ENCODE assay signal across 9 mouse cellular contexts in genomic region chr2:127314467-127315154, GRCm38 (mm10). TPM values are rescaled to one million over a fixed set of nuclear protein-coding genes. Genes with fewer than 3 reads are reported as not detected.
DNase-seq lines count a peak whose midpoint lies in the region; ATAC-seq lines count a peak whose summit lies in the region.
"Had no signal": no experiment of that assay in that cellular context is flagged by ENCODE, and none has a peak within 500 bp of the region (broad histone marks: within the 10 kb centered on the region; RNA-seq: fewer than 3 reads in every experiment).

No protein-coding gene starts in this region.

- no peak for ATAC-seq in kidney, embryonic 14.5 days (ENCODE audit: low FRiP score, low TSS enrichment)
- ATAC-seq in heart, embryonic 11.5 days (replicated peaks; ENCODE audit: insufficient number of reproducible peaks, low FRiP score, low TSS enrichment): peak; percentile 82

- H3K27ac ChIP-seq in kidney, embryonic 14.5 days (ENCODE audit: low read depth, low read length): peak overlapping the region; percentile 2; the same call in 1 of the 2 replicates
- peak overlapping the region; percentile 85 for H3K27ac ChIP-seq in heart, embryonic 11.5 days (ENCODE audit: low read depth, low read length)

- H3K4me2 ChIP-seq in kidney, embryonic 14.5 days (replicated peaks; ENCODE audit: low read depth, low read length): no peak overlapping the region
- H3K4me2 ChIP-seq in heart, embryonic 11.5 days: no peak overlapping the region

- H3K36me3 ChIP-seq in kidney, embryonic 14.5 days (ENCODE audit: control insufficient read depth, insufficient read depth, low read length): no peaks in the 10 kb centered on the region
- H3K36me3 ChIP-seq in heart, embryonic 11.5 days (ENCODE audit: control insufficient read depth, insufficient read depth, low read length): no peaks in the 10 kb centered on the region

- no peak overlapping the region for H3K9ac ChIP-seq in kidney, embryonic 14.5 days (ENCODE audit: low read depth, low read length)
- no peak overlapping the region for H3K9ac ChIP-seq in heart, embryonic 11.5 days (ENCODE audit: low read depth, low read length)

- WGBS in kidney, embryonic 14.5 days: 73% methylated on average over 6 of the region's 6 CpGs
- WGBS in heart, embryonic 11.5 days (ENCODE audit: insufficient replicate concordance): 45% methylated on average over 6 of the region's 6 CpGs

- H3K4me1 ChIP-seq in kidney, embryonic 14.5 days (ENCODE audit: control insufficient read depth, insufficient read depth, low read length): no peaks in the 10 kb centered on the region
- peaks cover 2% of the 10 kb centered on the region; the same call in 1 of the 2 replicates for H3K4me1 ChIP-seq in heart, embryonic 11.5 days (ENCODE audit: control insufficient read depth, insufficient read depth, low read length)

- no peaks in the 10 kb centered on the region for H3K9me3 ChIP-seq in kidney, embryonic 14.5 days (ENCODE audit: control insufficient read depth, low read length)
- no peaks in the 10 kb centered on the region for H3K9me3 ChIP-seq in heart, embryonic 11.5 days (replicated peaks; ENCODE audit: control insufficient read depth, low read length)

- H3K27me3 ChIP-seq in kidney, embryonic 14.5 days (ENCODE audit: control insufficient read depth, insufficient read depth, low read length): no peaks in the 10 kb centered on the region
- H3K27me3 ChIP-seq in heart, embryonic 11.5 days (ENCODE audit: control insufficient read depth, insufficient read depth, low read length): no peaks in the 10 kb centered on the region

- no peak for DNase-seq in kidney, postnatal 10 days
- DNase-seq in lung, postnatal 25 days (ENCODE audit: low spot score): peak; percentile 51
- peak; percentile 72 to 85 for DNase-seq in thymus, adult 18-20 months
- no peak for DNase-seq in cerebellum, adult 11 months
- DNase-seq in left cerebral cortex, adult 8-10 months (ENCODE audit: low spot score in 2 of 2): no peak
- no peak for DNase-seq in cerebellum, postnatal 14 days
- DNase-seq: adrenal gland, postnatal 14 days had no signal

- no peak overlapping the region for H3K4me3 ChIP-seq in kidney, embryonic 14.5 days (ENCODE audit: low read length)
- no peak overlapping the region for H3K4me3 ChIP-seq in heart, embryonic 11.5 days (ENCODE audit: low read depth, low read length)

RNA-seq across cellular contexts. Expression of gene Dusp2, which starts 21.3 kb away (rescaled TPM):
- 13.0 and 14.2 TPM in 2 replicates for polyA plus RNA-seq in kidney, embryonic 14.5 days (2014; fragmentation: Nextera tagmentation; extraction: Ambion mirVana)
- 17.4 and 18.3 TPM in 2 replicates for polyA plus RNA-seq in heart, embryonic 11.5 days (2014; fragmentation: Nextera tagmentation; extraction: Ambion mirVana)
- total RNA-seq in left cerebral cortex, adult 8-10 months (2022): 1 to 10 TPM; 2.4 to 3.3 (median 2.5) TPM

RNA-seq across cellular contexts. Expression of gene Astl, which starts 23.8 kb away (rescaled TPM):
- polyA plus RNA-seq in kidney, embryonic 14.5 days (2014; fragmentation: Nextera tagmentation; extraction: Ambion mirVana): not detected in 2 replicates
- not detected in 2 replicates for polyA plus RNA-seq in heart, embryonic 11.5 days (2014; fragmentation: Nextera tagmentation; extraction: Ambion mirVana)
- not detected for total RNA-seq in left cerebral cortex, adult 8-10 months (2022)
- total RNA-seq: adrenal gland, postnatal 14 days had no signal

RNA-seq across cellular contexts. Expression of gene Stard7, which starts 44.6 kb away (rescaled TPM):
- 53.0 and 102 TPM in 2 replicates for polyA plus RNA-seq in kidney, embryonic 14.5 days (2014; fragmentation: Nextera tagmentation; extraction: Ambion mirVana)
- polyA plus RNA-seq in heart, embryonic 11.5 days (2014; fragmentation: Nextera tagmentation; extraction: Ambion mirVana): 101 and 103 TPM in 2 replicates
- 100 to 1,000 TPM in 2 of 4 experiments, 10 to 100 TPM in 2; 92.3 to 106 (median 97.9) TPM for total RNA-seq in left cerebral cortex, adult 8-10 months (2022)

RNA-seq across cellular contexts. Expression of gene Adra2b, which starts 48.4 kb away (rescaled TPM):
- polyA plus RNA-seq in kidney, embryonic 14.5 days (2014; fragmentation: Nextera tagmentation; extraction: Ambion mirVana): 0.69 and 1.8 TPM in 2 replicates
- 10.2 and 12.0 TPM in 2 replicates for polyA plus RNA-seq in heart, embryonic 11.5 days (2014; fragmentation: Nextera tagmentation; extraction: Ambion mirVana)
- 1 to 10 TPM in 2 of 4 experiments, under 1 TPM in 2; 0.96 to 1.2 (median 1.0) TPM for total RNA-seq in left cerebral cortex, adult 8-10 months (2022)

Comparison
In these comparisons a context has a peak if more than half of its experiments do, and no peak if none do; other contexts are left out.
1. DNase-seq: peak in lung, postnatal 25 days (single experiment) and thymus, adult 18-20 months (2 of 2); none in kidney, postnatal 10 days (single experiment), cerebellum, adult 11 months (single experiment), left cerebral cortex, adult 8-10 months (0 of 2) and cerebellum, postnatal 14 days (0 of 2).